In genomic region chr7:99053626-99054025, GRCm38 (mm10) we compare ENCODE assay signal across 23 mouse cellular contexts.
DNase-seq lines count a peak whose midpoint lies in the region; ATAC-seq lines count a peak whose summit lies in the region.
"Had no signal": no experiment of that assay in that cellular context is flagged by ENCODE, and none has a peak within 500 bp of the region (broad histone marks: within the 10 kb centered on the region; RNA-seq: fewer than 3 reads in every experiment).

No protein-coding gene starts in this region.

- DNase-seq in kidney, adult 9 months: peak; percentile 56
- DNase-seq in kidney, postnatal 4 days: no peak
- DNase-seq in limb, embryonic 10.5 days (ENCODE audit: low spot score): no peak
- peak; percentile 49 for DNase-seq in retina, postnatal 1 day
- DNase-seq in retina, postnatal 7 days (ENCODE audit: low read depth, low spot score): peak; percentile 9
- DNase-seq in thymus, postnatal 10 days (ENCODE audit: low spot score in 2 of 2): no peak
- DNase-seq: adrenal gland, adult 2 months; adrenal gland, postnatal 10 days; adrenal gland, postnatal 25 days; cerebellum, adult 11 months; cerebellum, adult 18-20 months; cerebellum, adult 8-10 months; cerebellum, adult 9-11 months; cerebellum, postnatal 14 days; cerebellum, postnatal 36 days; embryo, embryonic 11 days had no signal

- H3K27ac ChIP-seq in limb, embryonic 12.5 days: 0 out of 2 replicates have a peak overlapping the region, but pooled peaks have one; percentile 47
- H3K27ac ChIP-seq in limb, embryonic 10.5 days: no peak overlapping the region
- H3K27ac ChIP-seq: embryonic facial prominence, embryonic 13.5 days; embryonic facial prominence, embryonic 15.5 days; forebrain, embryonic 10.5 days; forebrain, embryonic 12.5 days had no signal

- no peak overlapping the region for H3K4me3 ChIP-seq in limb, embryonic 12.5 days (replicated peaks)
- no peak overlapping the region for H3K4me3 ChIP-seq in limb, embryonic 10.5 days
- H3K4me3 ChIP-seq: embryonic facial prominence, embryonic 13.5 days; embryonic facial prominence, embryonic 15.5 days; erythroblast, embryonic 14.5 days; forebrain, embryonic 10.5 days; forebrain, embryonic 12.5 days had no signal

- H3K4me2 ChIP-seq in limb, embryonic 12.5 days: no peak overlapping the region
- H3K4me2 ChIP-seq: embryonic facial prominence, embryonic 13.5 days; embryonic facial prominence, embryonic 15.5 days; forebrain, embryonic 12.5 days had no signal

- no peaks in the 10 kb centered on the region for H3K27me3 ChIP-seq in limb, embryonic 12.5 days
- H3K27me3 ChIP-seq in limb, embryonic 10.5 days (ENCODE audit: low read depth, poor library complexity, severe bottlenecking): no peaks in the 10 kb centered on the region
- H3K27me3 ChIP-seq: embryonic facial prominence, embryonic 13.5 days; embryonic facial prominence, embryonic 15.5 days; forebrain, embryonic 12.5 days had no signal

- H3K9me3 ChIP-seq in limb, embryonic 12.5 days: no peaks in the 10 kb centered on the region
- no peaks in the 10 kb centered on the region for H3K9me3 ChIP-seq in limb, embryonic 10.5 days (replicated peaks)
- H3K9me3 ChIP-seq: embryonic facial prominence, embryonic 15.5 days; forebrain, embryonic 10.5 days; forebrain, embryonic 12.5 days had no signal

- ATAC-seq in limb, embryonic 12.5 days (ENCODE audit: insufficient number of reproducible peaks, insufficient read depth, low FRiP score, low TSS enrichment, low read depth): no peak
- ATAC-seq: forebrain, embryonic 14.5 days had no signal

- WGBS in limb, embryonic 12.5 days: 68% methylated on average over 4 of the region's 4 CpGs
- WGBS in limb, embryonic 10.5 days: 82% methylated on average over 4 of the region's 4 CpGs

- no peak overlapping the region for H3K9ac ChIP-seq in limb, embryonic 12.5 days (replicated peaks)
- H3K9ac ChIP-seq: embryonic facial prominence, embryonic 13.5 days; embryonic facial prominence, embryonic 15.5 days; forebrain, embryonic 12.5 days had no signal

- 0 out of 2 replicates have a peak, but pooled peaks cover 3% of the 10 kb centered on the region for H3K36me3 ChIP-seq in limb, embryonic 12.5 days
- H3K36me3 ChIP-seq in limb, embryonic 10.5 days: peaks cover 6% of the 10 kb centered on the region; the same call in 1 of the 2 replicates
- H3K36me3 ChIP-seq: forebrain, embryonic 10.5 days; forebrain, embryonic 12.5 days had no signal

- H3K4me1 ChIP-seq in limb, embryonic 12.5 days (replicated peaks): peaks cover 7% of the 10 kb centered on the region; the same call in 1 of the 2 replicates
- H3K4me1 ChIP-seq in limb, embryonic 10.5 days: peaks cover 6% of the 10 kb centered on the region; the same call in 1 of the 2 replicates

Comparison
In these comparisons a context has a peak if more than half of its experiments do, and no peak if none do; other contexts are left out.
1. DNase-seq: peak in kidney, adult 9 months (single experiment), retina, postnatal 1 day (single experiment) and retina, postnatal 7 days (single experiment); none in kidney, postnatal 4 days (0 of 2), limb, embryonic 10.5 days (single experiment) and thymus, postnatal 10 days (0 of 2).